25 mouse cellular contexts compared by ENCODE assay signal in the genomic region with DNA sequence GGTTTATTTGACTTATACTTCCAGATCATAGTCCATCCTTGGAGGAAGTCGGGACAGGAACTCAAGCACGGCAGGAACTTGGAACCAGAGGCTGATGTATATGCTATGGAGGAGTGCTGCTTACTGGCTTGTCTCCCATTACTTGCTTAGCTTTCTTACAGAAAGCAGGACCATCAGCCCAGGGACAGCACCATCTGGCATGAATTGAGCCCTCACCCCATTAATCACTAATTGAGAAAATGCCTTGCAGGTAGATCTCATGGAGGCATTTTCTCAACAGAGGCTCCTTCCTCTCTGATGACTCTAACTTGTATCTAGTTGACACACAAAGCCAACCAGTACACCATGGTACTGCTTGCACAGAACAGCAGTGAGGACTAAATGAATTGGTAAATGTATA. TPM values are rescaled to one million over a fixed set of nuclear protein-coding genes. Genes with fewer than 3 reads are reported as not detected.
"Had no signal": no experiment of that assay in that cellular context is flagged by ENCODE, and none has a peak within 500 bp of the region (broad histone marks: within the 10 kb centered on the region; RNA-seq: fewer than 3 reads in every experiment).

No protein-coding gene starts in this region.

- H3K9ac ChIP-seq: heart, embryonic 12.5 days; hindbrain, embryonic 12.5 days; hindbrain, embryonic 14.5 days; intestine, embryonic 15.5 days; limb, embryonic 13.5 days; limb, embryonic 15.5 days; liver, embryonic 12.5 days; liver, embryonic 14.5 days had no signal

- H3K4me1 ChIP-seq: heart, embryonic 10.5 days; heart, embryonic 12.5 days; hindbrain, embryonic 12.5 days; intestine, embryonic 15.5 days; limb, embryonic 15.5 days; liver, embryonic 12.5 days had no signal

- ATAC-seq: inflammation-experienced regulatory T-cells, adult 6 months; intestine, embryonic 15.5 days; intestine, postnatal 0 days; liver, embryonic 12.5 days had no signal

- H3K36me3 ChIP-seq: heart, embryonic 10.5 days; heart, embryonic 12.5 days; hindbrain, embryonic 10.5 days; hindbrain, embryonic 12.5 days; intestine, embryonic 15.5 days; limb, embryonic 13.5 days; limb, embryonic 15.5 days; liver, embryonic 12.5 days had no signal

- H3K9me3 ChIP-seq: heart, embryonic 10.5 days; heart, embryonic 12.5 days; hindbrain, embryonic 10.5 days; hindbrain, embryonic 12.5 days; intestine, embryonic 15.5 days; limb, embryonic 13.5 days; limb, embryonic 15.5 days; liver, embryonic 12.5 days had no signal

- H3K4me2 ChIP-seq: heart, embryonic 12.5 days; hindbrain, embryonic 12.5 days; hindbrain, embryonic 14.5 days; intestine, embryonic 15.5 days; limb, embryonic 13.5 days; limb, embryonic 15.5 days; liver, embryonic 12.5 days had no signal

- H3K4me3 ChIP-seq: heart, embryonic 10.5 days; heart, embryonic 12.5 days; hindbrain, embryonic 10.5 days; hindbrain, embryonic 12.5 days; intestine, embryonic 15.5 days; layer of hippocampus, adult 2 months; limb, embryonic 13.5 days; limb, embryonic 15.5 days; liver, embryonic 12.5 days had no signal

- H3K27ac ChIP-seq: heart, embryonic 10.5 days; hindbrain, embryonic 10.5 days; hindbrain, embryonic 12.5 days; hindbrain, embryonic 14.5 days; intestine, embryonic 15.5 days; layer of hippocampus, adult 2 months; limb, embryonic 13.5 days; limb, embryonic 15.5 days; liver, embryonic 12.5 days; liver, embryonic 14.5 days had no signal

- H3K27me3 ChIP-seq: heart, embryonic 12.5 days; hindbrain, embryonic 12.5 days; intestine, embryonic 15.5 days; limb, embryonic 13.5 days; limb, embryonic 15.5 days; liver, embryonic 12.5 days had no signal

- DNase-seq: gastrocnemius, postnatal 14 days; heart, adult 18-20 months; heart, postnatal 10 days; heart, postnatal 4 days; kidney, adult 18-20 months; kidney, adult 8-10 months; kidney, postnatal 10 days; kidney, postnatal 25 days; kidney, postnatal 4 days; layer of hippocampus, postnatal 36 days; left cerebral cortex, postnatal 4 days had no signal

RNA-seq across cellular contexts. Expression of a gene that starts 34.6 kb away (rescaled TPM):
- total RNA-seq: granulocyte monocyte progenitor cell, adult 5-6 weeks had no signal
- polyA plus RNA-seq: inflammation-experienced regulatory T-cells, adult 6 months had no signal
